Mouse (Mus musculus): ENCODE measurements around the gene Grin2b.

The Grin2b gene

DNA sequence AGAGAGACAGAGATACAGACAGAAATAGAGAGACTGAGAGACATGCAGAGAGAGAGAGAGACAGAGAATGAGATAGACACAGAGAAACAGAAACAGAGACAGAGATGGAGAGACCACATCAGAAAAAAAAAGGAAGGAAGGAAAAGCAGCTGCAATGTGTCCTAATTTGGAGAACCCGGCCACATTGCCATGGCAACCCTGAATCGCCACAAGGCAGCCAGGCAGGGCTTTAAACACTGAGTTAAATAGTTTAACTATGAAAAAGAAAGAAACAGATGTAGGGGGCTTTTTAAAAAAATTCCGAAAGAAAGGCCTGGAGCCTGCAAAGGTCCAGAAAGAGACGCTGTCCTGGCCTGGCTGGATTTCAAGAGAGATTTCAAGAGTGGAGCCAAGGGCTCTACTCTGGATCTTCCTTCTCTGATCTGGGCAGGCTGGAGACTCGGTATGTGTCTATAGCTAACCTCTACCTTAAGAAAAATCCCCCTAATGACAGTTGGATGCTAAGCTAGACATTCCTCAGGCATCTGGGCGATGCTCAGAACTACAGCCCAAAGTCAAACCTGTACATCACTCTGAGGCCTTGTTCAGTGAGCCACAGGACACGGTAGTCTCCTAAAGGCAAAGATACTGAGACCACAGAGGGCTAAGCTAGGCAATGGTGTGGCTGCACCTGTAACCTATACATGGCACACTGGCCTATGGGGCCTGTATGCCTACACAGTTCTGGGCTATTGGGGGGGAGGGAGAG is 162.8 kb downstream of the Grin2b start:
- no peak for DNase-seq (ENCODE audit: low read depth, low spot score)

GRCm38 (mm10) chr6:136008120-136008519 is 165.2 kb downstream of the Grin2b start:
- DNase-seq (ENCODE audit: low read depth, low spot score): no peak

DNA sequence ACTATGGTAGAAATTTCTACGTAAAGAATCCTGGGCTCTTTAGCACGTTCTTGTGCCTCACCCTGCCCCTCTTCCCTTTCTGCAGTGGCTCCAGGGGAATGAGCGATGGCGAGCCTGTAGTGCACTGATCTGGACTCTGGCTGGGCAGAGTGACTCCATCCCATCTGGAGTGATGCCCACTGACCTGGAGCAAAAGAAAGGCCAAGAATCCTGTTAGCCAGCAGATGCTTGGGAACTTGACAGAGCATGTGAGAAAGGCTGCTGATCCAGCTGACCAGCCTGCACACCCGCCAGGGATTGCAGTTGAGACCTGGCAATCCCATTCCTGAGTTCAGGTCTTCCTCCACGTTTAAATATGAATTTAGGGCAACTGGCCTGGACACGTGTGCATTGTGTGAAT is 178.6 kb downstream of the Grin2b start:
- no peak for DNase-seq (ENCODE audit: low read depth, low spot score)

DNA sequence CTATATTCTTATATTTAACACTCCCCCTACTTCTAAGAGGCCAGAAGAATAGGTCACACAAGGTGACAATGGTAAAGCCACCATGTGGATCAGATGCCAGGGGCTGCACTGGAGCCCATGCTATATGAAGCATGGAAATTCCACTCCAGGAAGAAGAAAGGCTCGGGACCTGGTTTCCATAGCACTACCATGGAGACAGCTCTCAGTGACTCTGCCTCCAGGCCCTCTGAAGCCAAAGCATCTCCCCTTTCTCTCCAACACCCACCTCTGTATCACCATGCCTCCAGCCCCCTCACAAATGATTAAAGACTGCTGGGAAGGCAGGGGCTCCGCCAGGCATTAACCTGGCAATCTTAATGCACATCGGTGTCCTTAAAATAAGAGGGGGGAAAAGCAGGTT is 179.4 kb downstream of the Grin2b start:
- no peak for DNase-seq (ENCODE audit: low read depth, low spot score)

DNA sequence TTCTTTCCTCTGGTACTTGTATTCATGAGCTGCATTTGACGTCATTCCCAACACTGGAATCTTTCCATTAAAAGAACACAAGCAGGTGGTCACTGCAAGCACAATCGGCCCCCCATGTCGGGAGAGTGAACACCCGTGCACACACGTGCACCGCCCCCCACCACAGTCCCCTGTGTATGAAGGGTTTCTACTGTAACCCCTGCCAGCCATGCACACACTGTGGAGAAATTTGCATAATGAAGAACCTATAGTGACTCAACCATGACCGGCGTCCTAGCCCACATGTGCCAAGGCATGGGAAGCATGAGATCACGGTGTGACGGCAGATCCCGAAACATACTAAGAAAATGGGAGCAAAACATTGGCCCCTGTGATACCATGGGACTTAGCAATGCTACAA is 179.9 kb downstream of the Grin2b start:
- DNase-seq (ENCODE audit: low read depth, low spot score): no peak

- DNase-seq (ENCODE audit: low read depth, low spot score): no peak
Measured at GRCm38 (mm10) chr6:135976106-135976505, 197.2 kb downstream of the Grin2b start.

DNA sequence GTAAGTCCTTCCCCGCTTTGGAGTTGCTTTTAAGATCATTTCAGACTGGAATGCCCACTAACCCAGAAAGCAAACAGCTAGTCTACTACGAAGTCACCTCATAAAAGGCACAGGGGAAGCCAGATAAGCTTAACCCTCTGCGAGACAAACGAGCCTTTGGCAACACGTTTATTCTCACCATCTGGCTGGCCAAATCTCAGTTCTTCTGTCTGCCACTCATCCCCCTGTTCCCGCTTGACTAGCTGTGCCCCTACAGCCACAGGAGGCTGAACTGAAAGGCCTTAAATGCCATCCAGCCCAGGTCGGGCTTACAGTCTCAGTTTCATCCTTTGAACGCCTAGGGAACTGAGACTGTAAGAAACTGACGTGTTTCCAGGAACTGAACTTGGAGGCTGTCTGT is 200.8 kb downstream of the Grin2b start:
- no peak for DNase-seq (ENCODE audit: low read depth, low spot score)

GRCm38 (mm10) chr6:135971481-135971880 is 201.8 kb downstream of the Grin2b start:
- no peak for DNase-seq (ENCODE audit: low read depth, low spot score)

GRCm38 (mm10) chr6:135970716-135971318 is 202.5 kb downstream of the Grin2b start:
- DNase-seq (ENCODE audit: low read depth, low spot score): no peak

GRCm38 (mm10) chr6:135961766-135962165 is 211.5 kb downstream of the Grin2b start:
- no peak for DNase-seq (ENCODE audit: low read depth, low spot score)

DNA sequence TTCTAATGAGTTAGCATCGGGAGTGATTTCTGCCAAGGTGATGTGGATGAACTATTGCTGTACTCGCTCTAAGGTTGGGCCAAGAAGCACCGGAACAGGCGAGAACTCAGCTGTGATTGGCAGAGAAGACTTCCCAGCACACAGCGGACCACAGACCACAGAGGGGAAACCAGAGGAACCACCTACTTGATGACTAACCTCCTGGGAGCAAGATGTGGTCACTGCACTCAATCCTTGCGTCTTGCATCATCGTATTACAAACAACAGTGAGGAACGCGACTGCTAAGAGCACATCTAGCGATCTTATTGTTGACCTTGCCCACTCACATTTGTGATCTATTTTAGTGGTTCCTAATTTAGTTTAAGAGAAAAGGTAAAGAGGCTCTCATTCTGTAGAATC is 213.7 kb downstream of the Grin2b start:
- no peak for DNase-seq (ENCODE audit: low read depth, low spot score)

GRCm38 (mm10) chr6:135951666-135952065 is 221.6 kb downstream of the Grin2b start:
- DNase-seq (ENCODE audit: low read depth, low spot score): no peak

DNA sequence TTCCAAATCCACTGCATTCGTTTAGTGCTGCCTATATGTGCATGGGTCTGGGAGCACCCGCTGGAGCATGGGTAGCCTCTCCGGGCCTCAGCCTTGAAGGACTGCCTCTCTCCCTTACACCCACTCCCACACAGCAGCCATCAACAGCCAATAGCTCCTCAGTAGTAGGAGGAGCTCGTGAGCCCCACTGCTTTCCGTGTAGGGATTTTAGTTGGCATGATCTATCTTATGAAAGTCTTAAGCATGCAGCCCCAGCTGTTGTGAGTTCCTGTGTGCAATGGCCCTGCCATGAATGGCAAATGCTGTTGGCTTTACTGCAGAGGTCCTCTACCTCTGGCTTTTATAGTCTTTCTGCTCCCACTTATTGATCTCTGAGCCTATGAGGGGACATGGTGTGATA is 227.8 kb downstream of the Grin2b start:
- DNase-seq (ENCODE audit: low read depth, low spot score): no peak

DNA sequence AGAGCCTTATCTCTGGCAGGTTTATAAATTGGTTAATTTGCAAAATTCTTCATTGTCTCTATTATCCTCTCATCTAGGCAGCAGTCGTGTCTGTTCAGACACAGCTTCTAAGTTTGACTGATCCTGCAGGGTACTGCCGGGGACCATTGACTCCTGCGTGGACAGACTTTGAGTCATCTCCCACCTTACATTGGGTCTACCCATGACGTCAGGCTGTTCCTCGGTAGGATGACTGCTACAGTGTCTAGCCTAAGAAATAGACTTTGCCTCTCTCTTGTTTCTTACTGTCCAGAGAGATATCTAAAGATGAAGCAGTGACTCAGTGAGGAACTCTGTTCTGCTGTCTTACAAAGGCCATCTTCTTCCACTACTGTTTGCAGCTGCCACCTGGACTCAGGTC is 229.0 kb downstream of the Grin2b start:
- DNase-seq (ENCODE audit: low read depth, low spot score): no peak

DNA sequence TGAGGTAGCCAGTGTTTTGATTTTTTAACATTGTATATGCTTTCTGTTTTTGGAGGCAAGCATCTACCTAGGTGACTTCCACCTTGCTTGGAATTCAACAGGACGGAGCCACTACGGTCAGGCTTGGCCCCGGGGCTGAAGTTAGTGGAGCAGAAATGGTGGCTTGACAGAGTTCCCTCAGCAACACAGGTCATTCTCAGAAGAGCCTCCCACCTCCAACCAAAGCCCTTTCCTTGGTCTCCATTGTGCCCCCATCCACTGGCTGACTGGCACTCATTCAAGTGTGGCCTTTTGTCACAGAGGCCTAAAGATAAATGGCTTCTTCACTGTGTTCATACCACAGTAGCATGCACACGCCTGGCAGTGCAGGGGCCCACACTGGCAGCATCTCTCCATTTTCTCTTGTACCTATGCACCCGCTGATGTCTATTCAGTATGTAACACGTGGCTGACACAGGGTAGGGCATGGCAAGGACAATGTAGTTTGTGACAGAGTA is 230.1 kb downstream of the Grin2b start:
- DNase-seq (ENCODE audit: low read depth, low spot score): no peak

- DNase-seq (ENCODE audit: low read depth, low spot score): no peak
Measured at GRCm38 (mm10) chr6:135932924-135933323, 240.4 kb downstream of the Grin2b start.

- no peak for DNase-seq (ENCODE audit: low read depth, low spot score)
Measured at GRCm38 (mm10) chr6:135932400-135932920, 240.9 kb downstream of the Grin2b start.

GRCm38 (mm10) chr6:135917676-135918075 is 255.6 kb downstream of the Grin2b start:
- DNase-seq (ENCODE audit: low read depth, low spot score): no peak

DNA sequence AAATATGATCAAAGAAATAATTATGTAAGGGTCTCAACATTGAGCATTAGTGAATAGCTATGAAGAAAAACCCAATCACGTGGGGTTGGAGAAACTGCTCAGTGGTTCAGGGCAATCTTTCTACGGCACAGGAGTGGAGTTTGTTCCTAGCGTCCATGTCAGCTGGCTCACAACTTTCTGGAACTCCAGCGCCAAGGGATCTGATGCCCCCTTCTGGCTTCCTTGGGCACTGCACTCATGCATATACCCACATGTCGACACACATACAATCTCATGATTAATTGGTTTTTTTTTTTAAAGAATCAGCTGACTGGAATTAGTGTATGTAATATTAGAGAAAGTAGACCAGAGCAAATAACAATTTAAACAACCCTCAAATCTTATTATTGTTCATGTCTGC is 258.7 kb downstream of the Grin2b start:
- DNase-seq (ENCODE audit: low read depth, low spot score): peak; percentile 70

DNA sequence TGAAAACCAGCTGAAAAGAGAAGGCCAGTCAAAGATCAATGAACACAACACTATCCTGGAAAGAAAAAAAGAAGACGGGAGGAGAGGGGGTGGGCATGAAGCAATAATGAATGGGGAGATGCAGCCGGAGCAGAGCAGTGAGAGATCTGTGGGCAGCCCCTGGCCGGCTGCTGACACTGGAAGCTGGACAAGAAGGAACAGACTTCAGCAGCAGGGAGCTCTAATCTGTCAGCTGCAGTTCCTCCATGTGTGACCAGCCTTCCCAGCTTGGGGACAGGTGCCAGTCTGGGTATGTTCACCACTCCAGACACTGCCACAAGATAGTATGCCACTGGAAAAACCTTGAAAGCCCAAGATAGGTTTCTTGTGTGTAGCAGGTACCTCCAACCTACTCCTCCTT is 261.2 kb downstream of the Grin2b start:
- DNase-seq (ENCODE audit: low read depth, low spot score): no peak

GRCm38 (mm10) chr6:135911131-135911530 is 262.2 kb downstream of the Grin2b start:
- peak; percentile 12 for DNase-seq (ENCODE audit: low read depth, low spot score)

DNA sequence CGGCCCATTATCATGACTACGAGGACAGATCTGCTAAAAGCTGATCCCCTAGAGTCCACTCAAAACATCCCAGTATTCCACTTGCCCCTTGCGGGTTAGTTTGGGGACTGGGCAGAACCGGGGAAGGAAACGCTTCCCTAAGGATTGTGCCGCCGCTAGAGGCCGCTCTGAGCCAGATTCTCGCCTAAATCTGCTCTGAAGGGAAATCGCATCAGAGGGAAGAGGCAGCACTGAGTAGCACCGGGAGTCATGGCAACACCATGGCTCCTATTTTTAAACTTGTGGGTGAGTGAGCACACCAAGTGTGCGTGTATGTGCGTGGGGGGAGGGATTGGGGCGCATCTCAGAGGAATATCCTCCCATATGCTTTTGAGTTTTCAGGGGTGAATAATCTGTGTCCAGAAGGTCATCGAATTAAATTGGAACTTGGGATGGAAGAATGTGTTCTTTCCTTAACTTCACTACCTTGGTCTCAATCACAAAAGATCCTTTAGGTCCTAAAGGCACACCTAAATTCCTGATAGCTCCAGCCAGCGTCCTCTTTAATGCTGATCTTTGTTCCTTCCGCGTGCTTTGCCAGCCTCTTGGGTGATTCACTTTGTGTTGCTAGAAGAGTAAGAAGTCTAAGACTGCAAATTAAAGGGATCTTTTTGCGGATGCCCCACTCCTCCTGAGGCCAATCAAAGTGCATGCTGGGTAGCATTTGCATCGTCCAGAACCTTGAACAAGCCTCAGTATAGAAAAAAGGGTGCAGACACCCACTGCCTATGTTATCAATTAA is 265.6 kb downstream of the Grin2b start:
- peak; percentile 87 for DNase-seq (ENCODE audit: low read depth, low spot score)

Data from ZHBTc4 (cell line).